Mouse (Mus musculus): ENCODE measurements at regions not wholly inside any gene's neighbourhood (a gene's known extent, or its start where the extent isn't known, plus 50 kb on each side); places are given as distances from the start of the nearest gene placed in this dataset.

- DNase-seq (ENCODE audit: low spot score in 2 of 2) = no peak
Observed at GRCm38 (mm10) chr13:60299076-60299475, 121.9 kb upstream of the Gas1 start.

- no peak for DNase-seq (ENCODE audit: low spot score in 2 of 2)
Observed at GRCm38 (mm10) chr13:60303561-60303960, 126.4 kb upstream of the Gas1 start.

GRCm38 (mm10) chr13:60305028-60305810 is 128.1 kb upstream of the Gas1 start:
- no peak for DNase-seq (ENCODE audit: low spot score in 2 of 2)

- DNase-seq (ENCODE audit: low spot score in 2 of 2) = no peak
Observed at GRCm38 (mm10) chr13:60308062-60308801, 131.1 kb upstream of the Gas1 start.

GRCm38 (mm10) chr13:60309482-60309881 is 132.3 kb upstream of the Gas1 start:
- no peak for DNase-seq (ENCODE audit: low spot score in 2 of 2)

- DNase-seq (ENCODE audit: low spot score in 2 of 2) = peak in 1 of 2 experiments; percentile 45
Observed at GRCm38 (mm10) chr13:60309926-60310325, 132.8 kb upstream of the Gas1 start.

- DNase-seq (ENCODE audit: low spot score in 2 of 2) = no peak
Observed at GRCm38 (mm10) chr13:60312397-60313085, 135.4 kb upstream of the Gas1 start.

GRCm38 (mm10) chr13:60318436-60319020 is 141.4 kb upstream of the Gas1 start:
- DNase-seq (ENCODE audit: low spot score in 2 of 2) = peak in 1 of 2 experiments; percentile 61

- no peak for DNase-seq (ENCODE audit: low spot score in 2 of 2)
Observed at GRCm38 (mm10) chr13:60319268-60319667, 142.1 kb upstream of the Gas1 start.

- DNase-seq (ENCODE audit: low spot score in 2 of 2) = no peak
Observed at GRCm38 (mm10) chr13:60319861-60320602, 142.9 kb upstream of the Gas1 start.

- no peak for DNase-seq (ENCODE audit: low spot score in 2 of 2)
Observed at GRCm38 (mm10) chr13:60322579-60322978, 145.4 kb upstream of the Gas1 start.

GRCm38 (mm10) chr13:60330475-60331258 is 153.5 kb upstream of the Gas1 start:
- DNase-seq (ENCODE audit: low spot score in 2 of 2) = no peak

- no peak for DNase-seq (ENCODE audit: low spot score in 2 of 2)
Observed at GRCm38 (mm10) chr13:60336196-60336595, 159.0 kb upstream of the Gas1 start.

- no peak for DNase-seq (ENCODE audit: low spot score in 2 of 2)
Observed at GRCm38 (mm10) chr13:60337383-60337782, 160.2 kb upstream of the Gas1 start.

- no peak for DNase-seq (ENCODE audit: low spot score in 2 of 2)
Observed at GRCm38 (mm10) chr13:60338107-60338506, 160.9 kb upstream of the Gas1 start.

- no peak for DNase-seq (ENCODE audit: low spot score in 2 of 2)
Observed at GRCm38 (mm10) chr13:60340068-60340467, 162.9 kb upstream of the Gas1 start.

- DNase-seq (ENCODE audit: low spot score in 2 of 2) = no peak
Observed at GRCm38 (mm10) chr13:60347881-60348280, 170.7 kb upstream of the Gas1 start.

- no peak for DNase-seq (ENCODE audit: low spot score in 2 of 2)
Observed at GRCm38 (mm10) chr13:60348438-60348837, 171.3 kb upstream of the Gas1 start.

- DNase-seq (ENCODE audit: low spot score in 2 of 2) = no peak
Observed at GRCm38 (mm10) chr13:60355707-60356490, 178.7 kb upstream of the Gas1 start.

Measured in urinary bladder, adult 18-20 months (tissue).